Mouse (Mus musculus) lung, embryonic 16.5 days (tissue): ENCODE measurements around the gene Zfp866. TPM values are rescaled to one million over a fixed set of nuclear protein-coding genes. Genes with fewer than 3 reads are reported as not detected.

Experiments
- ATAC-seq: fragments of 200-750 bp; cut with Nextera tagmentation; 2 replicates; pipeline ENCODE4 v1.8.0; 2017; ENCODE audit warnings: low read depth, mild to moderate bottlenecking, moderate library complexity
- H3K27ac ChIP-seq: fragments of 300-500 bp; sonication (generic); 2 replicates; pipeline ENCODE4 v1.5.1; 2014; ENCODE audit warnings: mild to moderate bottlenecking, control low read depth, low read length
- H3K27me3 ChIP-seq: fragments of 300-500 bp; sonication (generic); 2 replicates; pipeline ENCODE4 v1.6.1; 2014; ENCODE audit warnings: low read depth, low read length, mixed read lengths; ENCODE audit not compliant: control insufficient read depth, insufficient read depth
- H3K36me3 ChIP-seq: fragments of 300-500 bp; sonication (generic); 2 replicates; pipeline ENCODE4 v1.6.1; 2014; ENCODE audit warnings: low read length; ENCODE audit not compliant: control insufficient read depth, insufficient read depth
- H3K4me1 ChIP-seq: fragments of 300-500 bp; sonication (generic); replicated peaks from 2 replicates; pipeline ENCODE4 v1.6.1; 2014; ENCODE audit warnings: low read length, mixed read lengths; ENCODE audit not compliant: control insufficient read depth, insufficient read depth
- H3K4me2 ChIP-seq: fragments of 300-500 bp; sonication (generic); 2 replicates; pipeline ENCODE4 v1.6.1; 2014; ENCODE audit warnings: low read depth, low read length, control low read depth
- H3K4me3 ChIP-seq: fragments of 300-500 bp; sonication (generic); 2 replicates; pipeline ENCODE4 v1.5.1; 2014; ENCODE audit warnings: mild to moderate bottlenecking, low read length, control low read depth
- H3K9ac ChIP-seq: fragments of 300-500 bp; sonication (generic); 2 replicates; pipeline ENCODE4 v1.6.1; 2014; ENCODE audit warnings: low read length, control low read depth
- H3K9me3 ChIP-seq: fragments of 300-500 bp; sonication (generic); 2 replicates; pipeline ENCODE4 v1.6.1; 2016; ENCODE audit warnings: low read length; ENCODE audit not compliant: control insufficient read depth
- WGBS: fragments of 180-500 bp; shearing (Covaris S2); extraction: QIAGEN DNeasy Blood & Tissue Kit; methylation state at CpG from one replicate; pipeline ENCODE4 v1.1.7; 2014; 5-methylcytosine and 5-hydroxymethylcytosine counted together
- polyA plus RNA-seq: library from polyadenylated mRNA; unstranded; fragments of >200 nt; fragmentation: Nextera tagmentation; extraction: Ambion mirVana; gene quantifications from 2 replicates; pipeline ENCODE4 v1.2.1, GENCODE M21; 2015

Gene Zfp866
- polyA plus RNA-seq, 1 experiment from 2014 or later: 26.7 TPM

DNA sequence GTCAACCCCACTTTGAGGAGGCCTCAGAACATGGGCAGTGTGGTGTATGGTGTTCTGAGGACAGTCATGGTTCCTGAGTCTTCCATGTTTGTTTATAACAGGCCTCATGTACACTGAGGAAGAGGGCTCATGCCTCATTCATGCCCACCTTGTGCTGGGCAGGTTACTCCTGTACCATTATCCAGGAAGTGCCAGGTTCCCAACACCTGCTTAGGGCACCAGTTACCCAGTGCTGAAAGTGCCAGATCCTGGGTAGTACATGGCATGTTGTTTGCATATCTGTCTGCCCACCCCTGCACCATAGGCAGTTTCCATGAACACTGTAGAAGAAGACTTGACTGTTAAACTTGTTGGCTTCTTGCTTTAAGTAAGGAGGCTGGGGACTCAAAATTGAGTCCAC lies 11.2 kb upstream of the Zfp866 start:
- no peak overlapping the region for H3K4me2 ChIP-seq
- H3K36me3 ChIP-seq: peaks cover 88% of the 10 kb centered on the region
- H3K27me3 ChIP-seq: no peaks in the 10 kb centered on the region
- no peak overlapping the region for H3K4me3 ChIP-seq
- no peak overlapping the region for H3K9ac ChIP-seq
- no peaks in the 10 kb centered on the region for H3K9me3 ChIP-seq
- ATAC-seq: no peak
- no peak overlapping the region for H3K27ac ChIP-seq
- no peaks in the 10 kb centered on the region for H3K4me1 ChIP-seq

DNA sequence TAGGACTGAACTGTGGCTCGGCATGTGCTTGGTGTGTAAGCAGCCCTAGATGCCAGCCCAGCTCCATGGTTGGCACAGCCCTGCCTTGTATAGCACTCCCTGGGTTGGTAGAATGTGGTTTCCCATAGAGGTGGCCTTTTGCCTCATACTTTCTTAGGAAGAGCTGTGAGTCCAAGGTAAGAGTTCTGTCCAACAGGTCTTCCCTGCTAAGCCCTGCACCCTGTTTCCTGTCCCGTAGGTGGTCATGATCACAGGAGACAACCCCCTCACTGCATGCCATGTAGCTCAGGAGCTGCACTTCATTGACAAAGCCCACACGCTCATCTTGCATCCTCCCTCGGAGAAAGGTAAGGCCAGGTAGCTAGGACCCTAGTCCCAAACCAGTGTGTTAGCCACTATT lies 10.8 kb upstream of the Zfp866 start:
- no peaks in the 10 kb centered on the region for H3K27me3 ChIP-seq
- no peak overlapping the region for H3K9ac ChIP-seq
- ATAC-seq: no peak
- no peak overlapping the region for H3K4me2 ChIP-seq
- H3K4me1 ChIP-seq: no peaks in the 10 kb centered on the region
- no peak overlapping the region for H3K4me3 ChIP-seq
- WGBS: 90% methylated on average over 4 of the region's 4 CpGs
- H3K27ac ChIP-seq: no peak overlapping the region
- no peaks in the 10 kb centered on the region for H3K9me3 ChIP-seq
- H3K36me3 ChIP-seq: peaks cover 87% of the 10 kb centered on the region

DNA sequence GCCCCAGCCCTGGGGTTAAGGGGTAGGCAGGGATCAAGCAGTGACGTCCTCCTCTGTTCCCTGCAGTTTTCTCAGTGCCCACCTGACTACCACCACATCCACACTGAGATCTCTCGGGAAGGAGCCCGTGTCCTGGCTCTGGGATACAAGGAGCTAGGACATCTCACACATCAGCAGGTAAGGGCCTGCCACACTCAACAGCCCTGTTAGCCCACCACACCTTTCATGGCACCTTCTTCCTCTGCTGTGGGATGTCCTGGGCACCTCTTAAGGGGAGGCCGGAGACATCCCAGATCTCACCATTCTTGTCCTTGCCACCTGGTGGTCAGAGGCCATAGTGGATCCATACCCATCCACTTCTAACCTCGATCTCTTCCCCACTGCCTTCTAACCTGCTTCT lies 9.0 kb upstream of the Zfp866 start:
- Histone ChIP-seq H3K27ac (no peak overlapping the region), H3K9ac (no peak overlapping the region), H3K9me3 (no peaks in the 10 kb centered on the region), H3K4me1 (no peaks in the 10 kb centered on the region), H3K4me3 (no peak overlapping the region), H3K4me2 (no peak overlapping the region), H3K27me3 (no peaks in the 10 kb centered on the region), H3K36me3 (peaks cover 76% of the 10 kb centered on the region)
- 88% methylated on average over 5 of the region's 5 CpGs for WGBS
- ATAC-seq: no peak

DNA sequence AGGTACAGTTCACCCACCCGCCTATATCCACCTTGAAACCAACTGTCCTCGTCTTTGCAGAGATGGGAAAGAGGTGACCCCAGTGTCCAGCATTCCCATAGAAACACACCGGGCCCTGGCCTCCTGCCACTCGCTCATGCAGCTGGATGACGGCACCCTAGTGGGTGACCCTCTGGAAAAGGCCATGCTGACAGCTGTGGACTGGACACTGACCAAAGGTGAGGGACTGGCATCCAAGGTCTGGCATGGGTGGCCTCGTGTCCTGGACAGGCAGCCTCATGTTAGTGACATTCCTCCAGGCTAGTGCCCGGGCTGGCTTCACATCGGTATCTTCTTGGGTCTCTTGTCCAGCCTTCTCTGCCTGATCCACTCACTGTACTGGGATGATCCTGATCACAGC lies 8.3 kb upstream of the Zfp866 start:
- Histone ChIP-seq H3K4me1 (no peaks in the 10 kb centered on the region), H3K4me2 (no peak overlapping the region), H3K27me3 (no peaks in the 10 kb centered on the region), H3K36me3 (peaks cover 76% of the 10 kb centered on the region), H3K9me3 (no peaks in the 10 kb centered on the region), H3K4me3 (no peak overlapping the region), H3K9ac (no peak overlapping the region), H3K27ac (no peak overlapping the region)
- no peak for ATAC-seq
- 93% methylated on average over 8 of the region's 8 CpGs for whole genome bisulfite sequencing

DNA sequence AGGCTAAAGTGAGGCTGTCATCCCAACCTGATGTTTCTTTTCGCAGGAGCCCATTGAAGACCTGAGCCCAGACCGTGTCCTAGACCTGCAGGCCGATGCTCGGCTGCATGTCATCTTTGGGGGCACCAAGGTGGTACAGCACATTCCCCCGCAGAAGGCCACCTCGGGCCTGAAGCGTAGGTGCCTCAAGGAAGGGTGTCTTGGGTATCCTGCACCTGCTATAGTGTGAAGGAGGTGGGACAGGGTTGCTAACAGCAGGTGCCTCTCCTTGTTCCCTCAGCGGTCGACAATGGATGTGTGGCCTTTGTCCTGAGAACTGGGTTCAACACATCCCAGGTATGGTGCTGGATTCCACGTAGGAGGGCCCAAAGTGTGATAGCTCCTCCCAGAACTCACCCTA lies 6.7 kb upstream of the Zfp866 start:
- WGBS: 90% methylated on average over 10 of the region's 10 CpGs
- ATAC-seq: no peak
- H3K27me3 ChIP-seq: no peaks in the 10 kb centered on the region
- H3K9ac ChIP-seq: no peak overlapping the region
- H3K27ac ChIP-seq: no peak overlapping the region
- H3K36me3 ChIP-seq: peaks cover 67% of the 10 kb centered on the region
- H3K4me2 ChIP-seq: no peak overlapping the region
- H3K4me1 ChIP-seq: peaks cover 5% of the 10 kb centered on the region
- no peaks in the 10 kb centered on the region for H3K9me3 ChIP-seq
- H3K4me3 ChIP-seq: no peak overlapping the region

DNA sequence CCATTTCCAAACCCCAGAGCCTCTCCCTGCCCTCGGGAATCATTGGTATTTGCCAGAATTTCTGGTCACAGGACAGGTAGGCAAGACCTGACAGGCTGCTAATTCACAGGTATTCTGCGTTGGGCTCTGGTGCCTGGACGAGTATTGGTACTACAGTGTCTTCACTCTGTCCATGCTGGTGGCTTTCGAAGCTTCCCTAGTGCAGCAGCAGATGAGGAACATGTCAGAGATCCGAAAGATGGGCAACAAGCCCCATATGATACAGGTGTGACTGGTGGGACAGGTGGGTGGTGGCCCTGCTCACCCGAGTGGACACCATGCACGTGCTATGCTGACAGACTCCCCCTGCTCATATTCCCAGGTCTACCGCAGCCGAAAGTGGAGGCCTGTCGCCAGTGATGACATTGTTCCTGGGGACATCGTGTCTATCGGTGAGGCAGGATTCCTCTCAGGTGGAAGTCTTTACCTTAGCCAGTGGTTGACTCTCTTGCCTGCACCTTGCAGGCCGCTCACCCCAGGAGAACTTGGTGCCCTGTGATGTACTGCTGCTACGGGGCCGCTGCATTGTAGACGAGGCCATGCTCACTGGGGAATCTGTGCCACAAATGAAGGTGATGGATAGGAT lies 5.9 kb upstream of the Zfp866 start:
- H3K9me3 ChIP-seq: no peaks in the 10 kb centered on the region
- 94% methylated on average over 16 of the region's 16 CpGs for WGBS
- H3K4me3 ChIP-seq: no peak overlapping the region
- peaks cover 13% of the 10 kb centered on the region for H3K4me1 ChIP-seq
- no peak for ATAC-seq
- H3K4me2 ChIP-seq: no peak overlapping the region
- H3K27ac ChIP-seq: no peak overlapping the region
- peaks cover 59% of the 10 kb centered on the region for H3K36me3 ChIP-seq
- H3K27me3 ChIP-seq: no peaks in the 10 kb centered on the region
- no peak overlapping the region for H3K9ac ChIP-seq

DNA sequence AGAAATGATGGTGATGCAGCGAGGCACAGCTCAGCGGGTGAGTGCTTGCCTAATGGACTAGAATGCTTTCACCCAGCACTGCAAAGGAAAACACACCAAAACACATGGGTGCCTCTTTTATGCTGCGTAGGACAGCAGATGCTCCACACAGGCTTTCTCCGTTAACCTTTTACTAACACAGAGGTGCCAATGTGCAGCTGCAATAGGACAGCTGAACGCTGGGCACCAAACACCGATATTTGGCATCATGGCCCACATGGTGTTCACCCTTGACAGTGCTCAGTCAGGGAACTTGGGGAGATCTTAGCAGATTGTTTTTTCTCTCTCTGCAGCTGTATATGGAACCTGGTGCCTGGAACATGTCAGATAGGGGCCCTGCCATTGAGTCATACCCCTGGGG lies 3.9 kb upstream of the Zfp866 start:
- H3K36me3 ChIP-seq: peaks cover 43% of the 10 kb centered on the region
- H3K4me2 ChIP-seq: no peak overlapping the region
- no peak overlapping the region for H3K4me3 ChIP-seq
- H3K9me3 ChIP-seq: no peaks in the 10 kb centered on the region
- 90% methylated on average over 6 of the region's 6 CpGs for WGBS
- no peak overlapping the region for H3K9ac ChIP-seq
- H3K27me3 ChIP-seq: no peaks in the 10 kb centered on the region
- peaks cover 19% of the 10 kb centered on the region for H3K4me1 ChIP-seq
- H3K27ac ChIP-seq: no peak overlapping the region
- ATAC-seq: no peak

DNA sequence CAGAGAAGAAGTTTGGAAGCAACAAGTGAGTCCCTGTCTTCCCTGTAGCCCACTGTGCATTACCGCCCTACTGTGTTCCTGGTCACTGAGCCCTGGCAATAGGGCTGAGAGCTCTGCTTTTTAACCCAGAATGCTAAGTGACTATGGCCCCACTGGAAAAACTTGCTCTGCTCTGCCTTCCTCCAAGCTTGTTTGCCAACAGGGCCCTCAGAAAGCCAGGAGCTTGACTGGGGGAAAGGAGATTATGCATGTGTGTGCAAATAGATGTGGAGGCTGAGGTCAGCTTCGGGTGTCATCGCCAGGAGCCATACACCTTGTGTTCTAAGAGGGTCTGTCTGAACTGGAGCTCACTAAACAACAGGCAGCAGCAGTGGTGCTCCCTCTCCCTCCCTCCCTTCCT lies 3.1 kb upstream of the Zfp866 start:
- no peak overlapping the region for H3K4me3 ChIP-seq
- H3K9me3 ChIP-seq: no peaks in the 10 kb centered on the region
- no peak overlapping the region for H3K4me2 ChIP-seq
- WGBS: 85% methylated on average over 3 of the region's 3 CpGs
- ATAC-seq: no peak
- no peaks in the 10 kb centered on the region for H3K27me3 ChIP-seq
- H3K4me1 ChIP-seq: peaks cover 19% of the 10 kb centered on the region
- H3K9ac ChIP-seq: no peak overlapping the region
- no peak overlapping the region for H3K27ac ChIP-seq
- H3K36me3 ChIP-seq: peaks cover 35% of the 10 kb centered on the region

DNA sequence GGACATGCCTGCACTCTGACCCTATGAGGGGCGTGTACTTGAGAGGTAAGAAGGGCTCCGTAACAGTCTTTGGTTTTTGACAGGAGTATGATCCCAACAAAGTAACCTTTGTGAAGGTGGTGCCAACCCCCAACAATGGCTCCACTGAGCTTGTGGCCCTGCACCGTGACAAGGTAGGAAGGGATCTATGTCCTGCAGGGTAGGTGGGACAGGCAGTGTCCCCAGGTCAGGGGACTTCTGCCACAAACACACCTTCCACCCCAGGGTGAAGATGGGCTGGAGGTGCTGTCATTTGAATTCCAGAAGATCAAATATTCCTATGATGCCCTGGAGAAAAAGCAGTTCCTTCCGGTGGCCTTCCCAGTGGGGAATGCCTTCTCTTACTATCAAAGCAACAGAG lies 2.7 kb upstream of the Zfp866 start:
- no peak overlapping the region for H3K27ac ChIP-seq
- H3K9ac ChIP-seq: no peak overlapping the region
- no peaks in the 10 kb centered on the region for H3K9me3 ChIP-seq
- ATAC-seq: no peak
- H3K27me3 ChIP-seq: no peaks in the 10 kb centered on the region
- 86% methylated on average over 4 of the region's 4 CpGs for WGBS
- H3K36me3 ChIP-seq: peaks cover 31% of the 10 kb centered on the region
- no peak overlapping the region for H3K4me2 ChIP-seq
- H3K4me1 ChIP-seq: peaks cover 19% of the 10 kb centered on the region
- H3K4me3 ChIP-seq: no peak overlapping the region
